7 mouse cellular contexts compared by ENCODE assay signal in the genomic region with DNA sequence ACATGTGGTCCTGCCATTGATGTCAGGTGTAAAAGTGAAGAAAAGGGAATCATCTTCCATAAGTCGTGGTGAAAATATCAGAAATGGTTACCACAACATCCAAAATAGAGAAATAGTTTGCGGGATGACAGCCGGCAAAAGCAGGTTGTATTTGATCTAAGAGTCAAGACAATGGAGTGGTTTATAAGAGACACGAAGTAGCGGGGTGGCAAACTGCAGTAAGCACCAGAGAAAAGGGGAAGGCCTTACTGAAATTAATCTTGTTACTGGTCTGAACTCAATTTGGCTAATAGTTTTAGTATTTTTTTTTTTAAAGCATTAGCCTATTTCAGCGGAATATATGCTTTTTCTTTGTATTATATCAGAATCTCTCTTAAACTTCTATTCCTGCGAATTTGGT. TPM values are rescaled to one million over a fixed set of nuclear protein-coding genes. Genes with fewer than 3 reads are reported as not detected.
DNase-seq lines count a peak whose midpoint lies in the region; ATAC-seq lines count a peak whose summit lies in the region.

No protein-coding gene starts in this region.

- no peaks in the 10 kb centered on the region for H3K9me3 ChIP-seq in megakaryocyte, embryonic 14.5 days
- no peaks in the 10 kb centered on the region for H3K9me3 ChIP-seq in forebrain, embryonic 14.5 days (replicated peaks; ENCODE audit: control insufficient read depth, low read length)
- no peaks in the 10 kb centered on the region for H3K9me3 ChIP-seq in liver, embryonic 11.5 days (ENCODE audit: control insufficient read depth, low read length)
- no peaks in the 10 kb centered on the region for H3K9me3 ChIP-seq in stomach, embryonic 16.5 days (replicated peaks; ENCODE audit: control insufficient read depth, low read length)

- H3K36me3 ChIP-seq in megakaryocyte, embryonic 14.5 days (replicated peaks; ENCODE audit: low read length) = no peaks in the 10 kb centered on the region
- no peaks in the 10 kb centered on the region for H3K36me3 ChIP-seq in forebrain, embryonic 14.5 days (ENCODE audit: control insufficient read depth, insufficient read depth, low read length)
- H3K36me3 ChIP-seq in liver, embryonic 11.5 days (ENCODE audit: control insufficient read depth, insufficient read depth, low read length) = no peaks in the 10 kb centered on the region
- H3K36me3 ChIP-seq in stomach, embryonic 16.5 days (ENCODE audit: control insufficient read depth, insufficient read depth, low read length) = no peaks in the 10 kb centered on the region

- H3K27ac ChIP-seq in forebrain, embryonic 14.5 days (ENCODE audit: low read depth, low read length) = peak overlapping the region; percentile 97; the same call in 1 of the 2 replicates
- H3K27ac ChIP-seq in liver, embryonic 11.5 days (ENCODE audit: low read depth, low read length) = peak overlapping the region; percentile 89
- H3K27ac ChIP-seq in stomach, embryonic 16.5 days (ENCODE audit: low read length) = peak overlapping the region; percentile 46

- no peak for ATAC-seq in megakaryocyte, adult 5-6 weeks (ENCODE audit: poor library complexity, severe bottlenecking)
- ATAC-seq in forebrain, embryonic 14.5 days = no peak
- ATAC-seq in liver, embryonic 11.5 days (replicated peaks; ENCODE audit: low FRiP score) = no peak
- ATAC-seq in stomach, embryonic 16.5 days (ENCODE audit: insufficient read depth, low FRiP score) = no peak

- peak overlapping the region; percentile 56 for H3K4me2 ChIP-seq in forebrain, embryonic 14.5 days (ENCODE audit: low read length)
- peak overlapping the region; percentile 79 for H3K4me2 ChIP-seq in liver, embryonic 11.5 days
- H3K4me2 ChIP-seq in stomach, embryonic 16.5 days (ENCODE audit: low read depth, low read length) = peak overlapping the region; percentile 60

- H3K4me1 ChIP-seq in megakaryocyte, embryonic 14.5 days = peaks cover 61% of the 10 kb centered on the region
- H3K4me1 ChIP-seq in forebrain, embryonic 14.5 days (ENCODE audit: control insufficient read depth, insufficient read depth, low read length) = peaks cover 12% of the 10 kb centered on the region
- H3K4me1 ChIP-seq in liver, embryonic 11.5 days (replicated peaks; ENCODE audit: control insufficient read depth, insufficient read depth, low read length) = peaks cover 23% of the 10 kb centered on the region
- H3K4me1 ChIP-seq in stomach, embryonic 16.5 days (ENCODE audit: control insufficient read depth, insufficient read depth, low read length) = peaks cover 20% of the 10 kb centered on the region

- H3K9ac ChIP-seq in forebrain, embryonic 14.5 days (ENCODE audit: low read length) = peak overlapping the region; percentile 43
- H3K9ac ChIP-seq in liver, embryonic 11.5 days (ENCODE audit: low read depth, low read length) = peak overlapping the region; percentile 93
- H3K9ac ChIP-seq in stomach, embryonic 16.5 days (ENCODE audit: low read length) = 0 out of 2 replicates have a peak overlapping the region, but pooled peaks have one; percentile 21

- WGBS in forebrain, embryonic 14.5 days = 9% methylated on average over 7 of the region's 7 CpGs
- WGBS in liver, embryonic 11.5 days = 16% methylated on average over 7 of the region's 7 CpGs
- 7% methylated on average over 7 of the region's 7 CpGs for WGBS in stomach, embryonic 16.5 days

- no peaks in the 10 kb centered on the region for H3K27me3 ChIP-seq in megakaryocyte, embryonic 14.5 days (replicated peaks)
- H3K27me3 ChIP-seq in forebrain, embryonic 14.5 days (replicated peaks; ENCODE audit: control insufficient read depth, insufficient read depth, low read length) = no peaks in the 10 kb centered on the region
- H3K27me3 ChIP-seq in liver, embryonic 11.5 days (replicated peaks; ENCODE audit: control insufficient read depth, insufficient read depth, low read length) = no peaks in the 10 kb centered on the region
- H3K27me3 ChIP-seq in stomach, embryonic 16.5 days (ENCODE audit: control insufficient read depth, insufficient read depth, low read length) = no peaks in the 10 kb centered on the region

- DNase-seq in forebrain, embryonic 14.5 days (ENCODE audit: low spot score) = no peak
- no peak for DNase-seq in liver, embryonic 11.5 days (ENCODE audit: low spot score)
- no peak for DNase-seq in adrenal gland, postnatal 36 days
- no peak for DNase-seq in spleen, postnatal 4 days (ENCODE audit: low spot score in 2 of 2)

- peak overlapping the region; percentile 99 for H3K4me3 ChIP-seq in megakaryocyte, embryonic 14.5 days (replicated peaks)
- peak overlapping the region; percentile 87 for H3K4me3 ChIP-seq in forebrain, embryonic 14.5 days (ENCODE audit: low read depth, low read length)
- peak overlapping the region; percentile 85 for H3K4me3 ChIP-seq in liver, embryonic 11.5 days (ENCODE audit: low read depth, low read length)
- peak overlapping the region; percentile 84 for H3K4me3 ChIP-seq in stomach, embryonic 16.5 days (replicated peaks; ENCODE audit: low read length)

RNA-seq across cellular contexts. Expression of gene Ppm1a, which starts 2.7 kb away (rescaled TPM):
- polyA plus RNA-seq in megakaryocyte, embryonic 14.5 days (2012; ENCODE audit: insufficient read depth, low replicate concordance) = 11.3 and 15.3 TPM in 2 replicates
- 63.4 and 66.1 TPM in 2 replicates for total RNA-seq in megakaryocyte, adult 5-6 weeks (2015)
- 100 and 106 TPM in 2 replicates for total RNA-seq in megakaryocyte, adult 5-6 weeks (2017)
- polyA plus RNA-seq in forebrain, embryonic 14.5 days (2014; fragmentation: Nextera tagmentation; extraction: Ambion mirVana) = 45.8 and 53.0 TPM in 2 replicates
- 46.4 and 48.8 TPM in 2 replicates for polyA plus RNA-seq in liver, embryonic 11.5 days (2014; fragmentation: Nextera tagmentation; extraction: Ambion mirVana)
- polyA plus RNA-seq in stomach, embryonic 16.5 days (2015; fragmentation: Nextera tagmentation; extraction: Ambion mirVana) = 22.9 and 23.4 TPM in 2 replicates
- 100 to 1,000 TPM; 276 to 324 TPM for total RNA-seq in adrenal gland, postnatal 36 days (2021)

Comparison
In these comparisons a context has a peak if more than half of its experiments do, and no peak if none do; other contexts are left out.
1. H3K27ac ChIP-seq: peak in every context shown above with its lines; median percentile 97 in forebrain, embryonic 14.5 days; 89 in liver, embryonic 11.5 days; 46 in stomach, embryonic 16.5 days.
2. H3K9ac ChIP-seq: peak in every context shown above with its lines; median percentile 93 in liver, embryonic 11.5 days; 43 in forebrain, embryonic 14.5 days; 21 in stomach, embryonic 16.5 days.